Mouse (Mus musculus): ENCODE results near the gene Scarb2.
A peak's percentile ranks its signal among the peaks of the same experiment; 100 is the strongest.

GRCm38 (mm10) chr5:92435025-92435584 lies 71.5 kb downstream of the Scarb2 start, which contains the start of gene Nup54:
- TF ChIP-seq POLR2A (IDR thresholded peaks at IDR 0.05; ENCODE audit: insufficient read depth, low read depth, low read length) (peak; percentile 72), CTCF (IDR thresholded peaks at IDR 0.05; ENCODE audit: insufficient read depth, low read depth, low read length) (peak; percentile 23; the same call in 1 of the 2 replicates)

Measured in olfactory bulb, adult 2 months (tissue).